Mouse (Mus musculus) lung, embryonic 14.5 days (tissue): ENCODE measurements around the gene Ncoa5. TPM values are rescaled to one million over a fixed set of nuclear protein-coding genes. Genes with fewer than 3 reads are reported as not detected.

Source experiments
- ATAC-seq: fragments of 200-750 bp; cut with Nextera tagmentation; 2 replicates; pipeline ENCODE4 v1.8.0; 2017; ENCODE audit warnings: mild to moderate bottlenecking, moderate TSS enrichment, moderate library complexity; ENCODE audit not compliant: insufficient read depth
- DNase-seq: peaks from one replicate; pipeline ENCODE4 v3.0.0-alpha.2; 2015
- H3K27ac ChIP-seq: fragments of 300-500 bp; sonication (generic); 2 replicates; pipeline ENCODE4 v1.5.1; 2014; ENCODE audit warnings: low read depth, mild to moderate bottlenecking, moderate library complexity
- H3K27me3 ChIP-seq: fragments of 300-500 bp; sonication (generic); 2 replicates; pipeline ENCODE4 v1.6.1; 2014; ENCODE audit warnings: low read length, control low read depth; ENCODE audit not compliant: insufficient read depth
- H3K36me3 ChIP-seq: fragments of 300-500 bp; sonication (generic); 2 replicates; pipeline ENCODE4 v1.6.1; 2014; ENCODE audit warnings: control low read depth; ENCODE audit not compliant: insufficient read depth
- H3K4me1 ChIP-seq: fragments of 300-500 bp; sonication (generic); 2 replicates; pipeline ENCODE4 v1.6.1; 2014; ENCODE audit warnings: antibody characterized with exemption, control low read depth; ENCODE audit not compliant: insufficient read depth
- H3K4me2 ChIP-seq: fragments of 300-500 bp; sonication (generic); 2 replicates; pipeline ENCODE4 v1.6.1; 2014; ENCODE audit warnings: mild to moderate bottlenecking
- H3K4me3 ChIP-seq: fragments of 300-500 bp; sonication (generic); 2 replicates; pipeline ENCODE4 v1.5.1; 2014; ENCODE audit warnings: low read depth, low read length
- H3K9ac ChIP-seq: fragments of 300-500 bp; sonication (generic); 2 replicates; pipeline ENCODE4 v1.6.1; 2014
- H3K9me3 ChIP-seq: fragments of 300-500 bp; sonication (generic); 2 replicates; pipeline ENCODE4 v1.6.1; 2016; ENCODE audit warnings: low read depth, low read length, control low read depth
- CTCF ChIP-seq: IDR thresholded peaks from 2 replicates; pipeline ENCODE4 v1.5.1; 2016; ENCODE audit warnings: antibody characterized with exemption, low read depth
- WGBS: fragments of 180-500 bp; shearing (Covaris S2); extraction: QIAGEN DNeasy Blood & Tissue Kit; methylation state at CpG from one replicate; pipeline ENCODE4 v1.1.7; 2014; 5-methylcytosine and 5-hydroxymethylcytosine counted together
- polyA plus RNA-seq: library from polyadenylated mRNA; unstranded; fragments of >200 nt; fragmentation: Nextera tagmentation; extraction: Ambion mirVana; gene quantifications from 2 replicates; pipeline ENCODE4 v1.2.1, GENCODE M21; 2014

Ncoa5 gene
- polyA plus RNA-seq, 1 experiment from 2014 or later = 81.6 TPM

DNA sequence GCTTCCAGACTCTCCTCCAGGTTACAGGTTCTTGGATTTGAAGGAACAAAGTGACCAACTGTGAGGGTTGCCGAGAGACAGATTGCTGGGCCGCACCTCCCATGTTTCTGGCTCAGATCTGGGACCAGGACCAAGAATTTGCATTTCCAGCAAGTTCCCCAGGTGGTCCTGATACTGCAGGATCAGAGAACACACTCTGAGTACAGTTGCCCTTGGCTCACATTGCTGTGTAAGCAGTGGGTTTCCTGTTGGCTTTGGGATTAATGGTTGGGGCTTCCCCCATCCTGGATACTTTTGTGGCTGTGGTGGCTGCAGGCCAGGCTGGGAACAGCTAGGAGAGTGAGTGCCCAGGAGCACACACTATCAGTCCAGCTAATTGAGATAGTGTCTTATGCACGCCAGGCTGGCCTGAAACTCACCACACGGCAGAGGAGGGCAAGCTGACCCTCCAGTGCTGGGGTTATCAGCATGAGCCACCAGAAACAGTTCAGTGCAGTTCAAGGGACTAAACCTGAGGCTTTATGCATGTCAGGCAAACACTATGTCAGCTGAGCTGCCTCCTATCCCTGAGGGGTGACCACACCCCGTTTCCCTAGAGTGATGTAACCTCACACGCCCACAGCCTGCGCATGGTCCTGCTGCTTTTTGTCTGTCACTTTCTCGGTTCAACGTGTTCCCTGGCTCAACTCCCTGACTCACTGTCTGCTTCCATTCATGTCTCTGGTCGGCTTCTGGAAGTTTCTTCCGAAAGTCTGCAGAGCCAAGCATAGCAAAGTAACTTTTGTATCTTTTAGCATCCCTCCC, 39.6 kb upstream of the Ncoa5 start:
- no peak for DNase-seq
- H3K4me1 ChIP-seq = no peaks in the 10 kb centered on the region
- no peak overlapping the region for H3K27ac ChIP-seq
- H3K9me3 ChIP-seq = no peaks in the 10 kb centered on the region
- H3K4me2 ChIP-seq = no peak overlapping the region
- peaks cover 52% of the 10 kb centered on the region for H3K27me3 ChIP-seq
- 31% methylated on average over 11 of the region's 11 CpGs for WGBS
- no peak for ATAC-seq
- no peak overlapping the region for H3K9ac ChIP-seq
- TF ChIP-seq CTCF = no peak
- no peaks in the 10 kb centered on the region for H3K36me3 ChIP-seq
- H3K4me3 ChIP-seq = no peak overlapping the region

DNA sequence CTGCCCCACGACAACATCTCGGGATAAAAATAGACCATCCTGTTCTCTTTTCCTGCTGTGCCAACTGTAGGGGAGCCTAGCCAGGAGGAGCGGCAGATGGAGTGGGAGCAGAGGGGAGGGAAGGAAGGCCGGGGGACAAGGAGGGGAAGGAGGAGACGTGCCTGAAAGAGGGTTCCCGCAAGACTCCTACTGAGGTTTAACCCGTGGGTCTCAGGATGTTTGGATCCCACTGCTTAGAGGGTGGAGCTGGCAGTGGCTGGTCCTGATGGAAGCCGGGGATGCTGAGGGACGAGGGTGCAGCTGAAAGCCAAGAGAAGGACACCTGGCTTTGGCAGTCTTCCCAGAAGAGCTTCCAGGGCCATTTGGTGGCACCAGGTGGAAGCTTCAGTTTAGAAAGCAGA, 38.7 kb upstream of the Ncoa5 start:
- peaks cover 45% of the 10 kb centered on the region for H3K27me3 ChIP-seq

DNA sequence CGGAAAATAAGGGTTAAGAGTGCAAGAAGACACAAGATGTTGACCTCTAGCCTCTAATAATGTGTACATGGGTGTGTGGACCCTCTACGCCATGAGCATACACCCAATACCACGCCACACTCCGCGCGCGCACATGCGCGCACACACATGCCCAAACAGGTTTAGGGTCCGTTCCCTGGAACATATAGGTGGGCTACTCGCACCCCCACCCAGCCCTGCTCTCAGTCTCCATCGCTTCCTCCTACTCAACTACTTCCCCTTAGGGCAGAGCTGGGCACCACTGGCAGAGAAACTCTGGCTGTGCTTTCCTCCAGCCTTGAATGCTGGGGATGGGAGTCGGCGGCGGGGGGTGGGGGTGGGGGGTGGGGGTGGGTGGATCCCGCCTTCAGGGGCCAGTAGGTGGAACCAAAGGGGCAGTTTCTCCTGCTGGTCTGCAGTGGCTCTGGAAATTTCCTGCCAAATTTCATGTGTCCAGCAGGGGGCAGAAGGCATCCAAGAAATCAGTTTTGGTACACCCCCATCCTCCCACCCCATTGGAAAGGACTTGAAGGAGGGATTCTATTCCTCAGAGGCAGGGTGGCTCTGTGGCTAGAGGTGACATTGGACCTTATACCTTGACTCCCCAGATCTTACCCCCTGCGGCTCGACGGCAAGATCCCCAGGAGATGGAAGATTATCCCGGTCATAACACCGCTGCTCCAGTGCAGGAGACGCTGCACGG, 35.6 kb upstream of the Ncoa5 start:
- Histone ChIP-seq H3K27ac (no peak overlapping the region), H3K27me3 (peaks cover 16% of the 10 kb centered on the region), H3K9ac (no peak overlapping the region), H3K4me1 (no peaks in the 10 kb centered on the region), H3K4me2 (0 out of 2 replicates have a peak overlapping the region, but pooled peaks have one; percentile 20), H3K4me3 (no peak overlapping the region), H3K36me3 (no peaks in the 10 kb centered on the region), H3K9me3 (no peaks in the 10 kb centered on the region)
- peak; percentile 75 for TF ChIP-seq CTCF
- ATAC-seq = 0 out of 2 replicates have a peak, but pooled peaks have one; percentile 18
- peak; percentile 87 for DNase-seq
- WGBS = 20% methylated on average over 23 of the region's 23 CpGs

More for the DNA sequence above, 38.7 kb upstream of the Ncoa5 start:
- Histone ChIP-seq H3K36me3 (no peaks in the 10 kb centered on the region), H3K4me2 (no peak overlapping the region), H3K9me3 (no peaks in the 10 kb centered on the region), H3K27ac (no peak overlapping the region), H3K4me1 (no peaks in the 10 kb centered on the region), H3K4me3 (no peak overlapping the region), H3K9ac (no peak overlapping the region)
- no peak for TF ChIP-seq CTCF
- DNase-seq (no peak), ATAC-seq (no peak)
- WGBS = 12% methylated on average over 9 of the region's 9 CpGs

DNA sequence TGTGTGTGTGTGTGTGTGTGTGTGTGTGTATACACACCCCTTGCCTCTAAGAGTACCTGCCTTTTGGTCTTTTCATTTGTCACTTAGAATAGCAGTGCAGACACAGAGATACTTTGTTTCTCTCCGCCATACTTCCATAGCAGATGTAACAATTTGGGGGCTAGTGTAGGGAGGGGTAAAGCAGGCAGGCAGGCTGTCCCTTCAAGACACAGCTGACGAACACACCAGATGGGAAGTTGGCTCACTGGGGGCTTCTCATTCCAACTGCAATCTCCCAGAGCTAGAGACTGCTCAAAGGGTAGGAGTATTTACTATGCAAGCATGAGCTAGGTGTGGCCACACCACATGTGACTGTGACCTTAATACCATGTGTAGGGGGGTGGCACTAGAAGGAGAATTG, 34.1 kb upstream of the Ncoa5 start:
- H3K36me3 ChIP-seq = no peaks in the 10 kb centered on the region
- H3K27me3 ChIP-seq = peaks cover 6% of the 10 kb centered on the region
- ATAC-seq = no peak
- 68% methylated on average over 2 of the region's 2 CpGs for WGBS
- no peak for TF ChIP-seq CTCF
- no peak overlapping the region for H3K27ac ChIP-seq
- no peak for DNase-seq
- no peak overlapping the region for H3K9ac ChIP-seq
- H3K9me3 ChIP-seq = no peaks in the 10 kb centered on the region
- H3K4me3 ChIP-seq = no peak overlapping the region
- H3K4me1 ChIP-seq = no peaks in the 10 kb centered on the region; the same call in 1 of the 2 replicates
- H3K4me2 ChIP-seq = no peak overlapping the region

DNA sequence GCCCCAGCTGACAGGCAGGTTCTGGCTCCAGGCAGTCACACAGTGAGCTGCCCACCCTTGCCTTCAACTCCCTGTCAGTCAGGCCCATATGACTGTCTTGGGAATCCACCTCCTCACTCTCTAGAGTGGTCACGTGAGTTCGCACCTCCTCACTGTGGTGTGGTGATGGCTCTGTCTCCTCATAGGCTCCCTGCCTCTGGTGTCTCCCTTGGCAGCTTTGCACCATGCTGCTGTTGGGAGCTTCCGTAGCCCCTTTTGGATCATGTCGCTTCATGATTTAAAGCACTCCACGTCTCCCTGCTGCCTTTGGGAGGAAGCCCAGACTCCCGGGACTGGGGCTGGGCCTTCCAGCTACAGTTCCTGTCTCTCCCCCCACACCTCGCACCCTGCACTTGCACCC, 29.8 kb upstream of the Ncoa5 start:
- H3K4me3 ChIP-seq = no peak overlapping the region
- no peaks in the 10 kb centered on the region for H3K27me3 ChIP-seq
- ATAC-seq = peak; percentile 45
- H3K36me3 ChIP-seq = no peaks in the 10 kb centered on the region
- H3K4me2 ChIP-seq = no peak overlapping the region
- H3K4me1 ChIP-seq = peaks cover 3% of the 10 kb centered on the region
- no peaks in the 10 kb centered on the region for H3K9me3 ChIP-seq
- no peak for TF ChIP-seq CTCF
- DNase-seq = peak; percentile 51
- no peak overlapping the region for H3K9ac ChIP-seq
- 39% methylated on average over 7 of the region's 7 CpGs for WGBS
- H3K27ac ChIP-seq = no peak overlapping the region

DNA sequence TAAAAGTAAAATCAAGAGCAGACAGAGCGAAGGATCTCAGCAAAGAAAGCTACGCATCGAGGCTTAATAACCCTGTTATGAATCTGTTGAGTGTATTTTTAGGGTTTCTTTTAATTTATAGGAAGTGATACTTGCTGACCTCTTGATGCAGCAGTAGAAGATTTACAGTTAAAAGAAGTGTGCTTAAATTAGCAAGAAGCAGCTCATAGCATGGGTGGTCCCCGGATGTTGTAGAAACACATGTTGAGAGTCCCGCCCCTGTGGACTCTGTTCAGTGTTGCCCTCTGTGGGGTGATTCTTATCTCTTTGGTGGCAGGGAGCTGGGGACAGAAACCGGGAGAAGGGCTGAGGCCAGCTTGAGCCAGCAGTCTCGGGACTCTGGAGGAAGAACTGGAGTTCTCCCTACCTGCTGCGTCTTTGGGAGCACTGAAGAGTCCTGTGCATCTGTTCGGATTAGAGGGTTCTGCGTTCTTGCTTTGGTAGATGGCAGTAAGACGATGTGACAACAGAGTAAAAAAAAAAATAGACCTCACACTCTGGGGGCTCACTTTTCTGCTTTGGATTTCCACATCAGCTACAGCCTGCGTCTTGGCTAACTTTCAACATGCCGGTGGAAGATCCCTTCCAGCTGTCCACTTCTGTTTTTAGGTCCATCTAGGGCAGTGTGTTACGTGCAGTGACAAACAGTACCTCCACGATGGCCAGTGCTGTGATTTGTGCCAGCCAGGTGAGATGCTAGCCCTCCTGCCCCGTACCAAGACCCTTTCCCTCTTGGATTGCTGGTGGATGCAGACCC, 27.2 kb upstream of the Ncoa5 start:
- peak; percentile 91 for DNase-seq
- H3K27me3 ChIP-seq = no peaks in the 10 kb centered on the region
- H3K9ac ChIP-seq = no peak overlapping the region
- WGBS = 45% methylated on average over 16 of the region's 16 CpGs
- H3K27ac ChIP-seq = peak overlapping the region; percentile 76
- H3K36me3 ChIP-seq = no peaks in the 10 kb centered on the region
- no peaks in the 10 kb centered on the region for H3K9me3 ChIP-seq
- H3K4me3 ChIP-seq = no peak overlapping the region
- no peak for TF ChIP-seq CTCF
- ATAC-seq = peak; percentile 57
- peaks cover 4% of the 10 kb centered on the region for H3K4me1 ChIP-seq
- 0 out of 2 replicates have a peak overlapping the region, but pooled peaks have one; percentile 25 for H3K4me2 ChIP-seq
